Mouse (Mus musculus) frontal cortex, postnatal 10 days (tissue): Measurements from ENCODE around the gene Fbxl2.
"Not testable (repeated sequence)": the region's sequence is repeated elsewhere in the genome, so short reads cannot be mapped to it uniquely, and the experiment has no call there.

Experiments
- DNase-seq, 2 experiments: peaks; one replicate each; pipeline ENCODE4 v3.0.0; 2022; ENCODE audit warnings: low spot score in 2 of 2, mixed read lengths in 1 of 2

Fbxl2 gene

DNA sequence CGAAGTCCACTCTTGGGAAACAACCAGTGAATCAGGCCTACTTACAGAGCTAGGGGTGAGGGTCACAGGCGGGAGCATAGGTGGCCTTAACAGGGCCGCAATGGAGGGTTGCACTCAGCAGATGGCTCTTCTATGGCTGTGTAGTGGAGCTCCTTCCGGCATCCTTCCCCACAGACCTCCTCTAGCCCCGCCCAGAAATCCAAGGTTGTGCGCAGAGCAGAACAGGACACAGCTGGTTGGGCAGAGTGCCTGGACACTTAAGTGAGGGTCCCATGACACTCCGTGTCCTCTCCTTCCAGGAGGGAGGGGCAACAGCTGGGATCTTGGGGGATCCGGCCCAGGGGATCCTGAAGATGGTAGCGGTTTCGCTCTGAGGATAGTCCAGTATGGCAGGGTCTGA is at the start of gene Fbxl2:
Gene Fbxl2 (minus strand): TSS at position 164 of the 400 bp plus-strand sequence.
- no peak for DNase-seq

- no peak for DNase-seq
Observed at GRCm38 (mm10) chr9:114094854-114095253, 48.9 kb upstream of the Fbxl2 start.

GRCm38 (mm10) chr9:114092188-114092587 is 46.2 kb upstream of the Fbxl2 start:
- DNase-seq, result peak; percentile 27 to 33

GRCm38 (mm10) chr9:114088885-114089284 is 42.9 kb upstream of the Fbxl2 start:
- DNase-seq, result not testable (repeated sequence)

DNA sequence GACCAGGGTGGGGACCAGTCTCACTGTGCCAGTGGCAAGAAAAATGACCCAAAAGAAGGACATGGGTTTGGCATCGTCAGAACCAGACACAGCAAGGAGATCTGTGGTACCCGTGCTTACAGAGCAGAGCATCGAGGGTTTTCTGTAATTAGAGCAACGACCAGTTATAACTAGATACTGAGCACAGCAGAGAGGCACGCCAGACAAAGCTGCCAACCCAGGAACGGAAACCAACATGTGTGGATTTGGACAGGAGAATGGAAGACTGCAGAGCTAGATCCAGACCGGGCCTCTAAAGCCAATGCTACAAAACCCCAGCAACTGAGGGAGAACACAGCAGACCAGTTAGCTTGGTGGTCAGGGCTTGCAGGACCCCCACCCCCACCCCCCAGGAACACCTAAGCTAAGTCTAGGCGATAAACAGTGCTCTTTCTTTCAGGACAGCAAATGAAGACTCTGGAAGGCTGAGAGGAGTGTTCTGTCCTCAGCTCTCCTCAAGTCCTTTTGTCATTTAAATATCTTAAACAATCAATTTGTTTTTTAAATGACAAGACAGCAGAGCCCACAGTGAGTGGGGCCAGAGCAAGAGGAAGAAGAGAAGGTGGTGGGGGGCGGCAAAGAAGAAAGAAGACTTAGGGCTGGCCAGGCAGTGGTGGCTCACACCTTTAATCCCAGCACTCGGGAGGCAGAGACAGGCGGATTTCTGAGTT is 41.3 kb upstream of the Fbxl2 start:
- DNase-seq, result no peak

- DNase-seq, result no peak
Observed at GRCm38 (mm10) chr9:114086422-114086821, 40.4 kb upstream of the Fbxl2 start.

GRCm38 (mm10) chr9:114073681-114074080 is 27.7 kb upstream of the Fbxl2 start:
- DNase-seq, result no peak

GRCm38 (mm10) chr9:114069372-114069771 is 23.4 kb upstream of the Fbxl2 start:
- DNase-seq, result no peak

DNA sequence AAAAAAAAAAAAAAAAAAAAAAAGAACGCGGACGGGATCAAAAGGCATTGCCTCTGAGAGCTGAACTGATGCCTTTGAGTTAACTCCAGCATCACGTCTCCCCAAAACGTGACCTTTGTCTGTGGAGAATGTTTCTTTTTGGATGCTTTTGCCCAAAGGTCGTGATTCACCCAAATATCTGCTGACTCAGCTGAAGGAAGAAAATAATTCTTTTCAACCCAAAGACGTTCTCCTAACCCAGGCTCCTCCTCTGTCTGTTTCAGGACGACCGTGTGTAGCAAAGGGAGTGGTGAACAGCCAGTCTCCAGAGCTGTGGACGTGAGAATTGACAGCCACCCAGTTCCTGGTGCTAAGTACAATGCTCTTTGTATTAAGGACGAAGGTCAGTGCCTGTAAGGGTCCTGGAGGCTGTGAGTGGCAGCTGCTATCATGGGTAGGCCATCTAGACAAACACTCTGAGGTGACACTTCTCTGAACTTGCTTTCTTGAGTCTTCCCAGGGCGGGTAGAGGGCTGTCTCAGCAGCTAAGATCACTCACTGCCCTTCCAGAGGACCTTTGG is 22.6 kb upstream of the Fbxl2 start:
- DNase-seq, result no peak

DNA sequence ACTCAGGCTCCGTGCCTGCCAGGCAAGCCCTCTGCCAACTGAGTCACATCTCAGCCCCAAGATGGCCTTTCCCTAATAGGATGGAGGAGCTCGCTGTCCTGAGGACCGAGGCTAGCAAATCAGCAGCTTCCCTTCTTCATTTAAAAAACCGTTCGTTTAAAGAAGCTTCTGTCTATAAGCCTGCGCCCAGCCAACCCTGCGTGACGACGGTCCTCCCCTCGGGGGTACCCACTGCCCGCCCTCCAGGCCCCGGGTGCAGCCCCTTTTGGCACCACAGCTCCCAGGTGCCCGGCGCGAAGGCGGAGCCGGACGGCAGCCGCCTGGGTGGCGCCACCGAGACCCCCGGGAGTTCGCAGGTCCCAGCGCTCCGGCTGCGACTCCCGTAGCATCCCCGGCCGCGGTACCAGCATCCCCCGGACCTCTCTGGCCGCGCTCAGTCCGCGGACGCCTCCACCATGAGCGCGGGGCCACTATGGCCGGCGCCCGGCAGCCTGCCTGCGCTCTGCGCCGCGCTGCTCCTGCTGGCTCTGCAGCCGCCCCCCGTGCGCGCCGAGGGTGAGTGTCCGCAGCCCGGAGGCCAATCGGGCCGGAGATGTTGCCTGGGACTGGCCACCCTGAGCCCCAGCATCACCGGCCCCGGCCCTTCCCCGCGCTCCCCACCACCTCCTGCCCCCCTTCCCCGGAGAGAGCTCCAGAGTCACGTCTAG is 11.3 kb upstream of the Fbxl2 start, which contains the start of gene Susd5:
Gene Susd5 (plus strand): TSS at position 51 of the 707 bp plus-strand sequence.
- peak in 1 of 2 experiments; percentile 22 for DNase-seq

DNA sequence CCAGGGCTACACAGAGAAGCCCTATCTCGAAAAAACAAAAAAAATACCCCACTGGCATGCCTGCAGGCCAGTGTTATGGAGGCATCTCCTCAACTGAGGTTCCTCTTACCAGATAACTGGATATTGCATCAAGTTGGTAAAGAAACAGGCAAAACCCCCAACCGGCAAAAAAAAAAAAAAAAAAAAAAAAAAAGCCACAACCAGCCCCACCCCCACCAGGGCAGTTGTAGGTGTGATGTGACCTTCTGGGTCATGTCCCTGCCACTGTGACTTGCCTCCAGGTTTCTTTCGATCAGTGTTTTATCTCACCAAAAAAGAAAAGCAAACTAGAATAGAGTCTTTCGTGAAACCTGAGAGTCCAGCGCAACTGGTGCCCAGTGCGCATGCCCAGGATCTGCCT is 6.9 kb upstream of the Fbxl2 start:
- no peak for DNase-seq

- no peak for DNase-seq
Observed at GRCm38 (mm10) chr9:114052031-114052430, 6.0 kb upstream of the Fbxl2 start.

GRCm38 (mm10) chr9:114050778-114051177 is 4.8 kb upstream of the Fbxl2 start:
- DNase-seq, result peak in 1 of 2 experiments; percentile 26

- no peak for DNase-seq
Observed at GRCm38 (mm10) chr9:114050106-114050505, 4.1 kb upstream of the Fbxl2 start.

DNA sequence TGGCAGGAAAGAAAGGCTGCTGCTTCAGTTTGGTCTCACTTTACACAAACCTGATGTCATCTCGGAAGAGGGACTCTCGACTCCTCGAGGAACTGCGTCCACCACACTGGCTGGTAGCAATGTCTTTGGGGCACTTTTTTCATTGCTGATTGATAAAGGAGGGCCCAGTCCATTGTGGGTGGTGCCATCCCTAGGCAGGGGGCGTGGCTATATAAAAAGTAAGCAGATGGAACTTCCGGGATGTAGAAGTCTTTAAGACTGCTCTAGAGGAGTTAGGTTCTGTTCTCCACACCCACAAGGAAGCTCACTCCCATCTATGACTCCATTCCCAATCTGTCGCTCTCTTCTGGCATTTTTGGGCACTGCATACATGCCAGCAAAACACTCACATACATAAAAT is 685 bp upstream of the Fbxl2 start:
- no peak for DNase-seq

- DNase-seq, result no peak
Observed at GRCm38 (mm10) chr9:114044446-114044845, 1.5 kb downstream of the Fbxl2 start.

DNA sequence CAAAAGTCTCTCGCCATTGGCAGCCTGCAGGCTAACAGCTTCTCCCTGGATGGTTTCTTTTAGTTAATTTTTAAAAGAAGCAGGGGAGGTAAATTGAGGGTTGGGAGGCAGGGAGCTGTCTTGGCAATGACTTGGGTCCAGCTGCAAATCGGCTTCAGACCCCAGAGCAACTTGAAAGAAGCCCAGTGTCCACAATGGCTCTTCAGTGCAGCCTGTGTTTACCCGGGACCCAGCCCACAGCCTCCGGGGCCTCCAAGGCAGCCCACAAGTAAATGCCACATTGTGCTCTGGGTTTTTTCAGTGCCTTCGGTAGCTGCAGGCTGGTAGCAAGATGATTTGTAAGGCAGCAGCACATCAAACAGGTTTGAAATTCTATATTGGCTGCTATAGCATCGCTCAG is 3.5 kb downstream of the Fbxl2 start:
- DNase-seq, result peak; percentile 28 to 45

DNA sequence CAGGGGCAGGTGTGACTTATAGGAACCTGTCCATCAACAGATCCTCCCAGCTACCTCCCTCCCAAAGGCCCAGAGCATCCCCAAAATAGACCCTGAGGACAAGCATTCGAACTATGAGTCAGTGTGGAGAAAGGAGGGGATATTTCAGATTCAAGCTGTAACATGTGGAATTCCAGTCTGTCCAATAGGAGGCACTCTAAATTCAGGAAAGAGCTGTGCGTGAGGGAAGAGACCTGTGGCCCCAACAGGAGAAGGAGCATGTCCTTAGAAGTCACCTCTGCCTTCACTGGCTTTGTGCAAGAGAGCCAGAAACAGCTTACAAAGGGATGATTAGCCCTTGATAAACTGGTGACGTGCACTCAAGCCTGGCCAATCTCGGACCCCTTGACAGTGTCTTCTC is 5.0 kb downstream of the Fbxl2 start:
- DNase-seq, result no peak

DNA sequence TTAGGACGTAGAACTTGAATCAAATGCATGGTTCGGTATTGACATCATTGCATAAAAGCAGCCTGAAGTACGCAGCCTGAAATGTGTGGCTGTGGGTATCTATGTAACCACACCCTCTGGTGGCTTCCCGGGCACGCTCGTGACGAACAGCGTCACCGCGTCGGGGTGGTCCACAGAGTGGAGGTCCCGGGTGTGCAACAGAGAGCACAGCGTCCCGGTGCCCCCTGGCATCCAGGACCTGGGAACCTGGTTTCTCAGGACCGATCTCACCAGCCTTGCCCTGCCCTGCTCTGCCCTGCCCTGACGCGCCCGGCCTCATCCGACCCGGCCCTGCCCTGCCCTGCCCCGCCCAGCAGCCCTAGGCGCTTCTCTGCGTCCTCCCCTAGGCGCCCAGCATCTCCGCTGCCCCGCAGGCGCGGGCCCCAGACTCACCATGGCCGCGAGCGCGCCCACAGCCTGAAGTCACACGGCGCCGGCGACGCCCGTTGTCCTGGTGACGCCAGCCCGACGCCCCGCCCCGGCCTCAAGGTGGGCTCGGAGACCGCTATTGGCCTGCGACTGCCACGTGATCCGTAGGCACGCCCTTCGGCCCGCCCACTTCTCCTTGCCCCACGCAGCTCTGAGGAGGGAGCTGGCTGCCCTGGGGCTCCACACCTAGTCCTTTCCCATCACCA is 19.6 kb downstream of the Fbxl2 start:
- DNase-seq, result peak; percentile 84 to 86

- DNase-seq, result no peak
Observed at GRCm38 (mm10) chr9:114025846-114026245, 20.1 kb downstream of the Fbxl2 start.

GRCm38 (mm10) chr9:114025182-114025581 is 20.8 kb downstream of the Fbxl2 start:
- no peak for DNase-seq

DNA sequence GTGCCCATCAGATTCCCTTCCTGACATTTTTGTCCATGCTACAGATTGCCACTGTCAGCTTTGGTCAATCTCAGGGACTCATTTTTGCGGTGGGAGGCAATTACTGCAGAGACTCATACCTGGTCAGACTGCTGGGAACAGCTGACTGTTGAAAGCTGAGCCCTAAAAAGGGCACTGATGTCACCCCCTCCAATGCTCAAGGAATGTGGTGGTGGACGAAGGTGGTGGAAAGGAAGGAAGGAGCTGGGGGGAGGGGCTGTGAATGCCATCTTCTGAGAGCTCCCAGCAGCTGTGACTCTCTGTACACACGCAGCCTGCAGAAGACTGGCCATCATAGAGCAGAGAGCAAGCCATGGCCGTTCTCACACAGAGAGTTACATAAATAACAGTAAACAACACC is 23.9 kb downstream of the Fbxl2 start:
- no peak for DNase-seq
